Mouse (Mus musculus): Measurements from ENCODE around the gene Smu1.

- TF ChIP-seq CTCF (IDR thresholded peaks at IDR 0.05; ENCODE audit: control insufficient read depth, insufficient read depth, low read length) (no peak), POLR2A (IDR thresholded peaks at IDR 0.05; ENCODE audit: borderline replicate concordance, control insufficient read depth, low read depth, low read length) (no peak)
Measured at GRCm38 (mm10) chr4:40777116-40777515, 19.4 kb upstream of the Smu1 start.

All from bone marrow, adult 2 months (tissue).